ENCODE assay signal across 12 mouse cellular contexts in genomic region chr15:32264822-32265377, GRCm38 (mm10). TPM values are rescaled to one million over a fixed set of nuclear protein-coding genes. Genes with fewer than 3 reads are reported as not detected.
A peak's percentile ranks its signal among the peaks of the same experiment; 100 is the strongest.
DNase-seq lines count a peak whose midpoint lies in the region; ATAC-seq and TF ChIP-seq lines count a peak whose summit lies in the region.
"Had no signal": no experiment of that assay in that cellular context is flagged by ENCODE, and none has a peak within 500 bp of the region (broad histone marks: within the 10 kb centered on the region; RNA-seq: fewer than 3 reads in every experiment).

No protein-coding gene starts in this region.

- no peak for DNase-seq in kidney, adult 2 months
- no peak for DNase-seq in neural tube, embryonic 10.5 days (ENCODE audit: extremely low spot score, low spot score)
- DNase-seq in right cerebral cortex, postnatal 36 days (ENCODE audit: low spot score in 2 of 2), result no peak
- DNase-seq: forebrain, postnatal 0 days; gastrocnemius, postnatal 25 days had no signal

- H3K9me3 ChIP-seq in kidney, embryonic 14.5 days (ENCODE audit: control insufficient read depth, low read length), result no peaks in the 10 kb centered on the region
- no peaks in the 10 kb centered on the region for H3K9me3 ChIP-seq in neural tube, embryonic 13.5 days
- H3K9me3 ChIP-seq in intestine, embryonic 16.5 days (ENCODE audit: control insufficient read depth, low read length), result no peaks in the 10 kb centered on the region
- no peaks in the 10 kb centered on the region for H3K9me3 ChIP-seq in forebrain, embryonic 13.5 days (replicated peaks)
- H3K9me3 ChIP-seq: hindbrain, embryonic 12.5 days had no signal

- no peak overlapping the region for H3K4me3 ChIP-seq in kidney, embryonic 14.5 days (ENCODE audit: low read length)
- no peak overlapping the region for H3K4me3 ChIP-seq in kidney, adult 2 months (ENCODE audit: insufficient read depth, low read depth, low read length)
- H3K4me3 ChIP-seq in neural tube, embryonic 13.5 days, result no peak overlapping the region
- no peak overlapping the region for H3K4me3 ChIP-seq in intestine, embryonic 16.5 days (ENCODE audit: low read length)
- no peak overlapping the region for H3K4me3 ChIP-seq in forebrain, embryonic 13.5 days
- H3K4me3 ChIP-seq: hindbrain, embryonic 12.5 days had no signal

- no peak for TF ChIP-seq POLR2A in kidney, adult 2 months (IDR thresholded peaks at IDR 0.05; ENCODE audit: low read depth, low read length)

- H3K4me1 ChIP-seq in kidney, embryonic 14.5 days (ENCODE audit: control insufficient read depth, insufficient read depth, low read length), result peaks cover 35% of the 10 kb centered on the region
- H3K4me1 ChIP-seq in kidney, adult 2 months (ENCODE audit: control insufficient read depth, insufficient read depth, low read length), result peaks cover 11% of the 10 kb centered on the region; the same call in 1 of the 2 replicates
- peaks cover 29% of the 10 kb centered on the region for H3K4me1 ChIP-seq in neural tube, embryonic 13.5 days (replicated peaks)
- H3K4me1 ChIP-seq in intestine, embryonic 16.5 days (ENCODE audit: control insufficient read depth, insufficient read depth, low read length), result peaks cover 23% of the 10 kb centered on the region
- H3K4me1 ChIP-seq in forebrain, embryonic 13.5 days, result peaks cover 27% of the 10 kb centered on the region

- ATAC-seq in kidney, embryonic 14.5 days (ENCODE audit: low FRiP score, low TSS enrichment), result no peak
- ATAC-seq in neural tube, embryonic 13.5 days (ENCODE audit: low read depth), result no peak
- ATAC-seq in intestine, embryonic 16.5 days, result peak; percentile 49
- ATAC-seq in forebrain, embryonic 13.5 days, result no peak
- ATAC-seq: activated CD4-positive, CD25-positive, alpha-beta regulatory T cell, adult 4 months had no signal

- H3K9ac ChIP-seq in kidney, embryonic 14.5 days (ENCODE audit: low read depth, low read length), result no peak overlapping the region
- no peak overlapping the region for H3K9ac ChIP-seq in neural tube, embryonic 13.5 days
- no peak overlapping the region for H3K9ac ChIP-seq in intestine, embryonic 16.5 days (ENCODE audit: low read depth, low read length)
- no peak overlapping the region for H3K9ac ChIP-seq in forebrain, embryonic 13.5 days
- H3K9ac ChIP-seq: forebrain, postnatal 0 days; hindbrain, embryonic 12.5 days; liver, embryonic 14.5 days had no signal

- 45% methylated on average over 7 of the region's 7 CpGs for WGBS in kidney, embryonic 14.5 days
- 62% methylated on average over 7 of the region's 7 CpGs for WGBS in kidney, adult 2 months
- 81% methylated on average over 7 of the region's 7 CpGs for WGBS in neural tube, embryonic 13.5 days
- 61% methylated on average over 7 of the region's 7 CpGs for WGBS in intestine, embryonic 16.5 days
- 88% methylated on average over 7 of the region's 7 CpGs for WGBS in forebrain, embryonic 13.5 days

- peaks cover 1% of the 10 kb centered on the region; the same call in 1 of the 2 replicates for H3K36me3 ChIP-seq in kidney, embryonic 14.5 days (ENCODE audit: control insufficient read depth, insufficient read depth, low read length)
- H3K36me3 ChIP-seq in kidney, adult 2 months (ENCODE audit: control insufficient read depth, insufficient read depth, low read length), result no peaks in the 10 kb centered on the region
- no peaks in the 10 kb centered on the region for H3K36me3 ChIP-seq in neural tube, embryonic 13.5 days
- H3K36me3 ChIP-seq in intestine, embryonic 16.5 days (ENCODE audit: control insufficient read depth, insufficient read depth, low read length), result no peaks in the 10 kb centered on the region
- peaks cover 5% of the 10 kb centered on the region for H3K36me3 ChIP-seq in forebrain, embryonic 13.5 days (ENCODE audit: poor library complexity, severe bottlenecking)
- H3K36me3 ChIP-seq: hindbrain, embryonic 12.5 days had no signal

- no peaks in the 10 kb centered on the region for H3K27me3 ChIP-seq in kidney, embryonic 14.5 days (ENCODE audit: control insufficient read depth, insufficient read depth, low read length)
- H3K27me3 ChIP-seq in kidney, adult 2 months (replicated peaks; ENCODE audit: control insufficient read depth, insufficient read depth, low read length), result no peaks in the 10 kb centered on the region
- no peaks in the 10 kb centered on the region for H3K27me3 ChIP-seq in neural tube, embryonic 13.5 days
- H3K27me3 ChIP-seq in intestine, embryonic 16.5 days (replicated peaks; ENCODE audit: control insufficient read depth, insufficient read depth, low read length), result no peaks in the 10 kb centered on the region
- H3K27me3 ChIP-seq in forebrain, embryonic 13.5 days, result no peaks in the 10 kb centered on the region
- H3K27me3 ChIP-seq: hindbrain, embryonic 12.5 days had no signal

- TF ChIP-seq CTCF in kidney, adult 2 months (conservative IDR thresholded peaks at IDR 0.05; ENCODE audit: insufficient read depth, insufficient read length, low read depth, low read length), result no peak

- H3K4me2 ChIP-seq in kidney, embryonic 14.5 days (replicated peaks; ENCODE audit: low read depth, low read length), result no peak overlapping the region
- no peak overlapping the region for H3K4me2 ChIP-seq in neural tube, embryonic 13.5 days
- H3K4me2 ChIP-seq in intestine, embryonic 16.5 days (ENCODE audit: low read depth, low read length), result no peak overlapping the region
- no peak overlapping the region for H3K4me2 ChIP-seq in forebrain, embryonic 13.5 days
- H3K4me2 ChIP-seq: hindbrain, embryonic 12.5 days had no signal

- H3K27ac ChIP-seq in kidney, embryonic 14.5 days (ENCODE audit: low read depth, low read length), result peak overlapping the region; percentile 74; the same call in 1 of the 2 replicates
- no peak overlapping the region; the same call in 1 of the 2 replicates for H3K27ac ChIP-seq in kidney, adult 2 months (ENCODE audit: insufficient read depth, low read depth, low read length)
- peak overlapping the region; percentile 6; the same call in 1 of the 2 replicates for H3K27ac ChIP-seq in neural tube, embryonic 13.5 days (replicated peaks)
- H3K27ac ChIP-seq in intestine, embryonic 16.5 days (ENCODE audit: low read length), result peak overlapping the region; percentile 4; the same call in 1 of the 2 replicates
- no peak overlapping the region for H3K27ac ChIP-seq in forebrain, embryonic 13.5 days
- H3K27ac ChIP-seq: hindbrain, embryonic 12.5 days; liver, embryonic 14.5 days had no signal

RNA-seq across cellular contexts. Expression of gene Sema5a, which starts 20.3 kb away (rescaled TPM):
- polyA plus RNA-seq in kidney, embryonic 14.5 days (2014; fragmentation: Nextera tagmentation; extraction: Ambion mirVana), result 19.1 and 30.2 TPM in 2 replicates
- 11.6 and 12.9 TPM in 2 replicates for polyA plus RNA-seq in kidney, adult 2 months (2012; rRNA removed)
- 8.9 and 9.7 TPM in 2 replicates for polyA plus RNA-seq in neural tube, embryonic 13.5 days (2015; fragmentation: Nextera tagmentation; extraction: Ambion mirVana)
- 11.8 and 12.0 TPM in 2 replicates for polyA plus RNA-seq in intestine, embryonic 16.5 days (2015; fragmentation: Nextera tagmentation; extraction: Ambion mirVana)
- 15.4 and 19.6 TPM in 2 replicates for polyA plus RNA-seq in forebrain, embryonic 13.5 days (2015; fragmentation: Nextera tagmentation; extraction: Ambion mirVana)
- polyA plus RNA-seq: activated CD4-positive, CD25-positive, alpha-beta regulatory T cell, adult 4 months had no signal

Comparison
In these comparisons a context has a peak if more than half of its experiments do, and no peak if none do; other contexts are left out.
1. H3K27ac ChIP-seq: peak in kidney, embryonic 14.5 days (single experiment), neural tube, embryonic 13.5 days (single experiment) and intestine, embryonic 16.5 days (single experiment); none in kidney, adult 2 months (single experiment) and forebrain, embryonic 13.5 days (single experiment).